Mouse (Mus musculus) liver, embryonic 15.5 days (tissue): ENCODE data around the gene Nsmce1. TPM values are rescaled to one million over a fixed set of nuclear protein-coding genes. Genes with fewer than 3 reads are reported as not detected.

ENCODE experiments used
- ATAC-seq: fragments of 200-750 bp; cut with Nextera tagmentation; 2 replicates; pipeline ENCODE4 v1.8.0; 2017; ENCODE audit warnings: moderate number of reproducible peaks, mild to moderate bottlenecking, moderate library complexity; ENCODE audit not compliant: insufficient read depth
- H3K27ac ChIP-seq: fragments of 300-500 bp; sonication (generic); replicated peaks from 2 replicates; pipeline ENCODE4 v1.5.1; 2015; ENCODE audit warnings: mild to moderate bottlenecking, inconsistent platforms
- H3K27me3 ChIP-seq: fragments of 300-500 bp; sonication (generic); 2 replicates; pipeline ENCODE4 v1.6.1; 2015; ENCODE audit warnings: mild to moderate bottlenecking, inconsistent platforms
- H3K36me3 ChIP-seq: fragments of 300-500 bp; sonication (generic); replicated peaks from 2 replicates; pipeline ENCODE4 v1.6.1; 2015; ENCODE audit warnings: moderate library complexity, mild to moderate bottlenecking, inconsistent platforms
- H3K4me1 ChIP-seq: fragments of 300-500 bp; sonication (generic); replicated peaks from 2 replicates; pipeline ENCODE4 v1.6.1; 2015; ENCODE audit warnings: inconsistent platforms
- H3K4me2 ChIP-seq: fragments of 300-500 bp; sonication (generic); 2 replicates; pipeline ENCODE4 v1.6.1; 2015; ENCODE audit warnings: moderate library complexity, mild to moderate bottlenecking, inconsistent platforms
- H3K4me3 ChIP-seq: fragments of 300-500 bp; sonication (generic); replicated peaks from 2 replicates; pipeline ENCODE4 v1.5.1; 2015; ENCODE audit warnings: mild to moderate bottlenecking, inconsistent platforms
- H3K9ac ChIP-seq: fragments of 300-500 bp; sonication (generic); 2 replicates; pipeline ENCODE4 v1.6.1; 2015; ENCODE audit warnings: moderate library complexity, mild to moderate bottlenecking, inconsistent platforms
- H3K9me3 ChIP-seq: fragments of 300-500 bp; sonication (generic); replicated peaks from 2 replicates; pipeline ENCODE4 v1.6.1; 2016; ENCODE audit warnings: inconsistent platforms
- WGBS: fragments of 180-500 bp; shearing (Covaris S2); methylation state at CpG from one replicate; pipeline ENCODE4 v1.1.7; 2015; ENCODE audit warnings: mixed read lengths; ENCODE audit not compliant: insufficient replicate concordance; 5-methylcytosine and 5-hydroxymethylcytosine counted together
- polyA plus RNA-seq: library from polyadenylated mRNA; unstranded; fragments of >200 nt; fragmentation: Nextera tagmentation; extraction: Ambion mirVana; gene quantifications from 2 replicates; pipeline ENCODE4 v1.2.1, GENCODE M21; 2015

Nsmce1 gene
- polyA plus RNA-seq, 1 experiment from 2014 or later, result 75.2 TPM

GRCm38 (mm10) chr7:125511852-125512251 lies 20.5 kb upstream of the Nsmce1 start:
- Histone ChIP-seq H3K9me3 (no peaks in the 10 kb centered on the region), H3K4me2 (no peak overlapping the region), H3K27me3 (no peaks in the 10 kb centered on the region), H3K9ac (no peak overlapping the region), H3K36me3 (no peaks in the 10 kb centered on the region), H3K4me1 (peaks cover 38% of the 10 kb centered on the region), H3K27ac (no peak overlapping the region), H3K4me3 (no peak overlapping the region)
- ATAC-seq, result no peak
- 34% methylated on average over 2 of the region's 2 CpGs for WGBS

GRCm38 (mm10) chr7:125511432-125511831 lies 20.0 kb upstream of the Nsmce1 start:
- H3K4me3 ChIP-seq, result no peak overlapping the region
- no peak for ATAC-seq
- no peaks in the 10 kb centered on the region for H3K27me3 ChIP-seq
- no peaks in the 10 kb centered on the region for H3K36me3 ChIP-seq
- no peak overlapping the region for H3K9ac ChIP-seq
- no peaks in the 10 kb centered on the region for H3K9me3 ChIP-seq
- peaks cover 34% of the 10 kb centered on the region for H3K4me1 ChIP-seq
- no peak overlapping the region for H3K27ac ChIP-seq
- no peak overlapping the region for H3K4me2 ChIP-seq
- WGBS, result 74% methylated on average over 5 of the region's 5 CpGs

GRCm38 (mm10) chr7:125507279-125507678 lies 15.9 kb upstream of the Nsmce1 start:
- no peaks in the 10 kb centered on the region for H3K36me3 ChIP-seq
- H3K4me1 ChIP-seq, result peaks cover 17% of the 10 kb centered on the region
- H3K4me3 ChIP-seq, result no peak overlapping the region
- H3K27ac ChIP-seq, result no peak overlapping the region
- no peak for ATAC-seq
- no peaks in the 10 kb centered on the region for H3K27me3 ChIP-seq
- no peaks in the 10 kb centered on the region for H3K9me3 ChIP-seq
- no peak overlapping the region for H3K9ac ChIP-seq
- H3K4me2 ChIP-seq, result no peak overlapping the region
- WGBS, result 60% methylated on average over 2 of the region's 2 CpGs

GRCm38 (mm10) chr7:125505568-125505967 lies 14.2 kb upstream of the Nsmce1 start:
- Histone ChIP-seq H3K27me3 (no peaks in the 10 kb centered on the region), H3K36me3 (no peaks in the 10 kb centered on the region), H3K4me1 (peaks cover 13% of the 10 kb centered on the region), H3K4me2 (no peak overlapping the region), H3K9ac (no peak overlapping the region), H3K27ac (no peak overlapping the region), H3K9me3 (no peaks in the 10 kb centered on the region), H3K4me3 (no peak overlapping the region)
- ATAC-seq, result no peak
- 77% methylated on average over 10 of the region's 10 CpGs for WGBS

- ATAC-seq, result no peak
- no peaks in the 10 kb centered on the region for H3K36me3 ChIP-seq
- no peaks in the 10 kb centered on the region for H3K27me3 ChIP-seq
- no peak overlapping the region for H3K4me3 ChIP-seq
- H3K9me3 ChIP-seq, result no peaks in the 10 kb centered on the region
- no peak overlapping the region for H3K9ac ChIP-seq
- H3K4me2 ChIP-seq, result no peak overlapping the region
- no peak overlapping the region for H3K27ac ChIP-seq
- WGBS, result 76% methylated on average over 5 of the region's 5 CpGs
- H3K4me1 ChIP-seq, result peaks cover 22% of the 10 kb centered on the region
These were observed 13.2 kb upstream of the Nsmce1 start for GRCm38 (mm10) chr7:125504618-125505017.

- no peaks in the 10 kb centered on the region for H3K27me3 ChIP-seq
- no peak overlapping the region for H3K9ac ChIP-seq
- 26% methylated on average over 5 of the region's 5 CpGs for WGBS
- peak overlapping the region; percentile 21; the same call in 1 of the 2 replicates for H3K27ac ChIP-seq
- H3K36me3 ChIP-seq, result no peaks in the 10 kb centered on the region
- H3K4me2 ChIP-seq, result no peak overlapping the region
- peaks cover 30% of the 10 kb centered on the region for H3K4me1 ChIP-seq
- no peak overlapping the region for H3K4me3 ChIP-seq
- H3K9me3 ChIP-seq, result no peaks in the 10 kb centered on the region
- ATAC-seq, result no peak
These were observed 12.1 kb upstream of the Nsmce1 start for GRCm38 (mm10) chr7:125503374-125504092.

- Histone ChIP-seq H3K27me3 (no peaks in the 10 kb centered on the region), H3K36me3 (no peaks in the 10 kb centered on the region), H3K4me2 (no peak overlapping the region), H3K4me1 (peaks cover 31% of the 10 kb centered on the region), H3K4me3 (no peak overlapping the region), H3K27ac (no peak overlapping the region), H3K9ac (no peak overlapping the region), H3K9me3 (no peaks in the 10 kb centered on the region)
- no peak for ATAC-seq
- 76% methylated on average over 7 of the region's 7 CpGs for WGBS
These were observed 9.5 kb upstream of the Nsmce1 start for GRCm38 (mm10) chr7:125500879-125501278.

GRCm38 (mm10) chr7:125499927-125500868 lies 8.8 kb upstream of the Nsmce1 start:
- ATAC-seq, result 0 out of 2 replicates have a peak, but pooled peaks have one; percentile 37
- Histone ChIP-seq H3K27me3 (no peaks in the 10 kb centered on the region), H3K9me3 (no peaks in the 10 kb centered on the region), H3K4me3 (no peak overlapping the region), H3K27ac (no peak overlapping the region), H3K36me3 (no peaks in the 10 kb centered on the region), H3K9ac (no peak overlapping the region), H3K4me2 (no peak overlapping the region), H3K4me1 (peaks cover 31% of the 10 kb centered on the region)
- WGBS, result 39% methylated on average over 13 of the region's 13 CpGs

- H3K4me1 ChIP-seq, result peaks cover 37% of the 10 kb centered on the region
- H3K4me3 ChIP-seq, result no peak overlapping the region
- WGBS, result 23% methylated on average over 6 of the region's 6 CpGs
- H3K9ac ChIP-seq, result no peak overlapping the region
- H3K27ac ChIP-seq, result no peak overlapping the region
- H3K4me2 ChIP-seq, result no peak overlapping the region
- H3K36me3 ChIP-seq, result no peaks in the 10 kb centered on the region
- ATAC-seq, result no peak
- no peaks in the 10 kb centered on the region for H3K27me3 ChIP-seq
- H3K9me3 ChIP-seq, result no peaks in the 10 kb centered on the region
These were observed 4.6 kb upstream of the Nsmce1 start for GRCm38 (mm10) chr7:125495864-125496440.

GRCm38 (mm10) chr7:125492551-125492950 lies 1.2 kb upstream of the Nsmce1 start:
- Histone ChIP-seq H3K4me1 (peaks cover 50% of the 10 kb centered on the region), H3K4me2 (no peak overlapping the region), H3K36me3 (no peaks in the 10 kb centered on the region), H3K4me3 (no peak overlapping the region), H3K27ac (no peak overlapping the region; the same call in 1 of the 2 replicates), H3K9me3 (no peaks in the 10 kb centered on the region), H3K9ac (no peak overlapping the region), H3K27me3 (no peaks in the 10 kb centered on the region)
- ATAC-seq, result no peak
- WGBS, result 53% methylated on average over 6 of the region's 6 CpGs

GRCm38 (mm10) chr7:125491760-125492159 lies 364 bp upstream of the Nsmce1 start:
- Histone ChIP-seq H3K9me3 (no peaks in the 10 kb centered on the region), H3K4me2 (peak overlapping the region; percentile 86), H3K9ac (peak overlapping the region; percentile 78), H3K27me3 (no peaks in the 10 kb centered on the region), H3K36me3 (peaks cover 1% of the 10 kb centered on the region; the same call in 1 of the 2 replicates), H3K27ac (peak overlapping the region; percentile 86), H3K4me1 (peaks cover 58% of the 10 kb centered on the region), H3K4me3 (peak overlapping the region; percentile 69)
- no peak; the same call in none of the 2 replicates for ATAC-seq
- 23% methylated on average over 12 of the region's 12 CpGs for WGBS
